Mouse (Mus musculus): Measurements from ENCODE around the gene Pramef17.
"Not testable (repeated sequence)": the region's sequence is repeated elsewhere in the genome, so short reads cannot be mapped to it uniquely, and the experiment has no call there.

Pramef17 gene

GRCm38 (mm10) chr4:143994269-143994668, at the start of gene Pramef17:
Gene Pramef17 (minus strand): TSS chr4:143994369.
- DNase-seq, result not testable (repeated sequence)

DNA sequence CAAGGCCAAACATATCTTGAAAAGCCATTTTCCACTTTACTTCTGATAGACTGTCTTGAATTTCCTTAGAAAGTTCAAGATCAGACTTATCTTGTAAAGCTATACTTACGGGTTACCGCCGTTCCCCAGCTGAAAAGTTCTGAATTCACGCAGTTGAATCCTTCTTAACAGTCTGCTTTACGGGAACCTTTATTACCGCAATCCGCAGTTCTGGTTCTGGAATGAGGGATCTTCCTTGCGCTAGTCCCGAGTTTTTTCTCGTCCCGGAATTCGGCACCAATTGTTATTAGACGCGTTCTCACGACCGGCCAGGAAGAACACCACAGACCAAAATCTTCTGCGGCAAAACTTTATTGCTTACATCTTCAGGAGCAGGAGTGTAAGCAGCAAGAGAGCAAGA, 6.0 kb downstream of the Pramef17 start:
- DNase-seq, result peak; percentile 35 to 49

- DNase-seq, result peak; percentile 0 to 22
These were observed 6.7 kb downstream of the Pramef17 start for GRCm38 (mm10) chr4:143987475-143987941.

- peak; percentile 1 to 30 for DNase-seq
These were observed 8.4 kb downstream of the Pramef17 start for GRCm38 (mm10) chr4:143985733-143986132.

GRCm38 (mm10) chr4:143985165-143985564, 9.0 kb downstream of the Pramef17 start:
- peak in 1 of 2 experiments; percentile 6 for DNase-seq

DNA sequence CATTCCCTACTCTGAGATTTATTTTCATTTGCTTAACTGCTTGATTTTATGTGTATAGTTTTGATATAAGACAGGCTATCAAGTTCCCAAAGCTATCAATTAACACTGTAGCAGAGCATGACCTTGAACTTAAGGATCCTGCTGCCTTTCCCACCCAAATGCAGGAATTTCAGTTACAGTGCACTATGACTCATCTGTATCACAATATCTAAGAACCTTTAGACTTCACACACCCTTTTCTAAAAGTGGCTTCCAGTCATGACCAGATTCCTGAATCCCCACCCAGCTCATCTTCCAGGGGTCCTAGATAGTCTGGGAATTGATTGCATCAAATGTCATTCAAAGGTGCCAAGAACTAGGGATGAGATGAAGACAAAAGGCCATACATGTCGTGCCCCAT, 10.7 kb downstream of the Pramef17 start:
- not testable (repeated sequence) for DNase-seq

- DNase-seq, result not testable (repeated sequence)
These were observed 27.3 kb downstream of the Pramef17 start, which contains the start of gene Gm13101 for GRCm38 (mm10) chr4:143966850-143967249. Gene Gm13101 (minus strand): TSS chr4:143966950.

GRCm38 (mm10) chr4:143950916-143951315, 43.3 kb downstream of the Pramef17 start, which contains the start of gene Pramef25:
Gene Pramef25 (minus strand): TSS chr4:143951016.
- DNase-seq, result not testable (repeated sequence)

Data from cerebellum, postnatal 25 days (tissue).